Mouse (Mus musculus): ENCODE data around the gene Lzts3. TPM values are rescaled to one million over a fixed set of nuclear protein-coding genes. Genes with fewer than 3 reads are reported as not detected.
A peak's percentile ranks its signal among the peaks of the same experiment; 100 is the strongest.
"Not testable (repeated sequence)": the region's sequence is repeated elsewhere in the genome, so short reads cannot be mapped to it uniquely, and the experiment has no call there.

Lzts3 gene
- polyA plus RNA-seq, 1 experiment from 2014 or later: 6.9 TPM

- Histone ChIP-seq H3K4me2 (replicated peaks) (no peak overlapping the region), H3K27ac (replicated peaks) (no peak overlapping the region), H3K4me1 (no peaks in the 10 kb centered on the region), H3K36me3 (peaks cover 75% of the 10 kb centered on the region), H3K4me3 (no peak overlapping the region), H3K27me3 (no peaks in the 10 kb centered on the region), H3K9me3 (no peaks in the 10 kb centered on the region), H3K9ac (replicated peaks) (no peak overlapping the region)
- WGBS: 93% methylated on average over 9 of the region's 9 CpGs
- ATAC-seq (ENCODE audit: low FRiP score, low read depth): no peak
These were observed 13.9 kb upstream of the Lzts3 start for GRCm38 (mm10) chr2:130656536-130656935.

- Histone ChIP-seq H3K9ac (replicated peaks) (no peak overlapping the region), H3K4me1 (no peaks in the 10 kb centered on the region), H3K27me3 (no peaks in the 10 kb centered on the region), H3K4me3 (no peak overlapping the region), H3K36me3 (peaks cover 69% of the 10 kb centered on the region), H3K4me2 (replicated peaks) (no peak overlapping the region), H3K27ac (replicated peaks) (no peak overlapping the region), H3K9me3 (no peaks in the 10 kb centered on the region)
- no peak for ATAC-seq (ENCODE audit: low FRiP score, low read depth)
- 90% methylated on average over 6 of the region's 6 CpGs for WGBS
These were observed 13.2 kb upstream of the Lzts3 start for GRCm38 (mm10) chr2:130655660-130656339.

GRCm38 (mm10) chr2:130653760-130654159, 11.2 kb upstream of the Lzts3 start:
- no peaks in the 10 kb centered on the region for H3K27me3 ChIP-seq
- H3K4me1 ChIP-seq: no peaks in the 10 kb centered on the region
- ATAC-seq (ENCODE audit: low FRiP score, low read depth): no peak
- H3K27ac ChIP-seq (replicated peaks): no peak overlapping the region
- H3K36me3 ChIP-seq: peaks cover 63% of the 10 kb centered on the region
- H3K4me3 ChIP-seq: no peak overlapping the region
- H3K4me2 ChIP-seq (replicated peaks): no peak overlapping the region
- no peak overlapping the region for H3K9ac ChIP-seq (replicated peaks)
- H3K9me3 ChIP-seq: no peaks in the 10 kb centered on the region
- 88% methylated on average over 1 of the region's 1 CpGs for WGBS

GRCm38 (mm10) chr2:130653303-130653702, 10.7 kb upstream of the Lzts3 start:
- no peaks in the 10 kb centered on the region for H3K4me1 ChIP-seq
- H3K36me3 ChIP-seq: peaks cover 59% of the 10 kb centered on the region
- WGBS: 90% methylated on average over 2 of the region's 2 CpGs
- no peak for ATAC-seq (ENCODE audit: low FRiP score, low read depth)
- H3K27ac ChIP-seq (replicated peaks): no peak overlapping the region
- no peak overlapping the region for H3K4me3 ChIP-seq
- no peaks in the 10 kb centered on the region for H3K9me3 ChIP-seq
- H3K4me2 ChIP-seq (replicated peaks): no peak overlapping the region
- no peak overlapping the region for H3K9ac ChIP-seq (replicated peaks)
- H3K27me3 ChIP-seq: no peaks in the 10 kb centered on the region

GRCm38 (mm10) chr2:130649028-130649427, 6.4 kb upstream of the Lzts3 start:
- H3K4me3 ChIP-seq; H3K9ac ChIP-seq (replicated peaks); H3K27me3 ChIP-seq; H3K4me1 ChIP-seq; H3K9me3 ChIP-seq; H3K4me2 ChIP-seq (replicated peaks); ATAC-seq (ENCODE audit: low FRiP score, low read depth); H3K27ac ChIP-seq (replicated peaks): not testable (repeated sequence)
- 85% methylated on average over 6 of the region's 6 CpGs for WGBS
- H3K36me3 ChIP-seq: peaks cover 21% of the 10 kb centered on the region

- H3K27ac ChIP-seq (replicated peaks): no peak overlapping the region
- H3K4me1 ChIP-seq: peaks cover 16% of the 10 kb centered on the region; the same call in 1 of the 2 replicates
- WGBS: 82% methylated on average over 4 of the region's 4 CpGs
- 0 out of 2 replicates have a peak, but pooled peaks cover 4% of the 10 kb centered on the region for H3K36me3 ChIP-seq
- H3K27me3 ChIP-seq: peaks cover 18% of the 10 kb centered on the region
- no peak overlapping the region for H3K4me3 ChIP-seq
- H3K9me3 ChIP-seq: no peaks in the 10 kb centered on the region
- no peak overlapping the region for H3K9ac ChIP-seq (replicated peaks)
- no peak for ATAC-seq (ENCODE audit: low FRiP score, low read depth)
- H3K4me2 ChIP-seq (replicated peaks): no peak overlapping the region
These were observed 2.6 kb upstream of the Lzts3 start for GRCm38 (mm10) chr2:130645198-130645597.

- Histone ChIP-seq H3K27ac (replicated peaks) (0 out of 2 replicates have a peak overlapping the region, but pooled peaks have one; percentile 31), H3K4me2 (replicated peaks) (peak overlapping the region; percentile 95), H3K9ac (replicated peaks) (peak overlapping the region; percentile 76), H3K27me3 (peaks cover 48% of the 10 kb centered on the region), H3K4me1 (peaks cover 16% of the 10 kb centered on the region; the same call in 1 of the 2 replicates), H3K36me3 (0 out of 2 replicates have a peak, but pooled peaks cover 4% of the 10 kb centered on the region), H3K9me3 (no peaks in the 10 kb centered on the region), H3K4me3 (peak overlapping the region; percentile 59)
- peak; percentile 71 for ATAC-seq (ENCODE audit: low FRiP score, low read depth)
- 2% methylated on average over 12 of the region's 27 CpGs for whole genome bisulfite sequencing
These were observed 374 bp downstream of the Lzts3 start for GRCm38 (mm10) chr2:130642197-130642660.

GRCm38 (mm10) chr2:130641351-130642025, 1.1 kb downstream of the Lzts3 start:
- peaks cover 55% of the 10 kb centered on the region for H3K27me3 ChIP-seq
- ATAC-seq (ENCODE audit: low FRiP score, low read depth): no peak

GRCm38 (mm10) chr2:130639276-130639675, 3.3 kb downstream of the Lzts3 start:
- Histone ChIP-seq H3K4me1 (peaks cover 34% of the 10 kb centered on the region), H3K4me2 (replicated peaks) (no peak overlapping the region), H3K4me3 (no peak overlapping the region), H3K27me3 (peaks cover 77% of the 10 kb centered on the region), H3K9me3 (no peaks in the 10 kb centered on the region), H3K36me3 (no peaks in the 10 kb centered on the region), H3K9ac (replicated peaks) (no peak overlapping the region), H3K27ac (replicated peaks) (no peak overlapping the region)
- ATAC-seq (ENCODE audit: low FRiP score, low read depth): no peak
- WGBS: 89% methylated on average over 6 of the region's 6 CpGs

More at GRCm38 (mm10) chr2:130641351-130642025, 1.1 kb downstream of the Lzts3 start:
- H3K4me1 ChIP-seq: peaks cover 16% of the 10 kb centered on the region; the same call in 1 of the 2 replicates
- H3K9me3 ChIP-seq: no peaks in the 10 kb centered on the region
- H3K36me3 ChIP-seq: no peaks in the 10 kb centered on the region
- WGBS: 73% methylated on average over 6 of the region's 6 CpGs
- H3K4me2 ChIP-seq (replicated peaks): peak overlapping the region; percentile 95
- H3K9ac ChIP-seq (replicated peaks): peak overlapping the region; percentile 76; the same call in 1 of the 2 replicates
- H3K4me3 ChIP-seq: peak overlapping the region; percentile 59; the same call in 1 of the 2 replicates
- H3K27ac ChIP-seq (replicated peaks): no peak overlapping the region

- no peaks in the 10 kb centered on the region for H3K36me3 ChIP-seq
- H3K27ac ChIP-seq (replicated peaks): no peak overlapping the region
- H3K9me3 ChIP-seq: no peaks in the 10 kb centered on the region
- 32% methylated on average over 16 of the region's 16 CpGs for whole genome bisulfite sequencing
- H3K27me3 ChIP-seq: peaks cover 86% of the 10 kb centered on the region
- no peak overlapping the region for H3K4me2 ChIP-seq (replicated peaks)
- H3K4me1 ChIP-seq: peaks cover 41% of the 10 kb centered on the region
- H3K4me3 ChIP-seq: no peak overlapping the region
- H3K9ac ChIP-seq (replicated peaks): no peak overlapping the region
- no peak for ATAC-seq (ENCODE audit: low FRiP score, low read depth)
These were observed 4.4 kb downstream of the Lzts3 start for GRCm38 (mm10) chr2:130638101-130638611.

- Histone ChIP-seq H3K4me3 (peak overlapping the region; percentile 13; the same call in 1 of the 2 replicates), H3K4me1 (peaks cover 31% of the 10 kb centered on the region), H3K27me3 (peaks cover 88% of the 10 kb centered on the region), H3K4me2 (replicated peaks) (peak overlapping the region; percentile 61), H3K9me3 (no peaks in the 10 kb centered on the region), H3K9ac (replicated peaks) (no peak overlapping the region), H3K36me3 (no peaks in the 10 kb centered on the region), H3K27ac (replicated peaks) (no peak overlapping the region)
- no peak for ATAC-seq (ENCODE audit: low FRiP score, low read depth)
- 13% methylated on average over 21 of the region's 21 CpGs for WGBS
These were observed 6.8 kb downstream of the Lzts3 start for GRCm38 (mm10) chr2:130635847-130636246.
